Mouse (Mus musculus): Measurements from ENCODE around the gene Fam102a.

DNA sequence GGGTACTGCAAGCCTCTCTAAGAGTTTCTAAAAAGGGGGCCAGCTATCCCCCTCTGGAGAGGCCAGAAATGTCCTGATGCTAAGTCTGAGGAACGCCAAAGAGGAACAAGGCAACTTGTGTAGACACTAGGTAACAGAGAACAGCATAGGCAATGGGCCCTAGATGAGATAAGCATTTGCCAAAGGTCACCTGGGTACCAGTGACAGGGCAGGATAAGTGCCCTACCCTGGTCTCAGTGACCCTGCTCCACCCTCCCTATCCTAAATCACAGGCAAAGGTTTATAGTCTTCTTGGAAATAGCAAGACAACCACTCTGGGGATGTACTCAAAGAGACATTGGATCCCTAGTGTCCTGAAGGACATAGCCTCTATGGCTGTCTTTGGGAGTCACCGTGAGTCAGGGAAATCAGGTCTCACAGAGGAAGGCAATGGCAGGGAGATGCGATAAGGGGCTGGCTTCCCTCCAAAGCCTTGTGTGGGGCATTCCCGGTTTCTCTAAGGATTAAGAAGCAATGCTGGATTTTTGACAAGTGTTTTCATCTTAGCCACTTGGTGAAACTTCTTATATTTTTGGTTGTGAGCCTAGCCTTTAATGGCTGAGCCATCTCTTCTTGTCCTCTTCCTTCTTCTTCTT lies 17.8 kb upstream of the Fam102a start:
- TF ChIP-seq CTCF (IDR thresholded peaks at IDR 0.05; ENCODE audit: control insufficient read depth, insufficient read depth, insufficient read length) (no peak), USF1 (IDR thresholded peaks at IDR 0.05; ENCODE audit: low read depth) (no peak), MAX (IDR thresholded peaks at IDR 0.05) (no peak), MYOD1 (IDR thresholded peaks at IDR 0.05; ENCODE audit: control insufficient read depth, insufficient read length, low read depth) (no peak)
